Mouse (Mus musculus) left cerebral cortex, postnatal 25 days (tissue): ENCODE results near the gene Ldlrad1. TPM values are rescaled to one million over a fixed set of nuclear protein-coding genes. Genes with fewer than 3 reads are reported as not detected.

Experiments
- DNase-seq, 2 experiments: peaks; one replicate each; pipeline ENCODE4 v3.0.0; 2022; ENCODE audit warnings: low spot score in 2 of 2, mixed read lengths in 1 of 2
- intact Hi-C: fragments of 180-260 bp; cut with DNase I; formaldehyde crosslinking; loops from one replicate; pipeline ENCODE4 v1.15.1; 2025
- total RNA-seq, 2 experiments: library from RNA; stranded (reverse); gene quantifications; 2 replicates each; pipeline ENCODE4 v1.2.3; 2021

Ldlrad1 gene
- total RNA-seq, 2 experiments from 2014 or later: not detected

DNA sequence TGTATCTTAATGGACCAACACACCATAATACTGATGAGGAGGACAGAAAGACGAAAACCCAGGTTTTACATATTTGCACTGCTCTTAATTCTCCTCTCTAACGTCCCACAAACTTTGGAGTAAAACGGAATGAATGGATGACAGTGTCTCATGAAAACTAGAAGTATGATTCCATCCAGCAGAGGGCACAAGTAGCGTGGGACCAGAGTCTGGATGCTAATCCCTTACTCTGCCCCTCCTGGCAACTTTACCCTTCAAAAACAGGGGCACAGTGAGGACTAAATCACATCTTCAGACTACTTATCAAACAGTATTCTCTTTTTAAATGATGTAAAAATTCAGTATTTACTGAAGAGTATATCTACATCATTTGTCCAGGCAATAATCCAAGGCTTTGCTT lies 41.5 kb downstream of the Ldlrad1 start:
- intact Hi-C loops: loop anchor here (10.0 kb wide), 1 partner anchor 404 kb away; no protein-coding TSS in a partner anchor
- DNase-seq: peak; percentile 50 to 65

DNA sequence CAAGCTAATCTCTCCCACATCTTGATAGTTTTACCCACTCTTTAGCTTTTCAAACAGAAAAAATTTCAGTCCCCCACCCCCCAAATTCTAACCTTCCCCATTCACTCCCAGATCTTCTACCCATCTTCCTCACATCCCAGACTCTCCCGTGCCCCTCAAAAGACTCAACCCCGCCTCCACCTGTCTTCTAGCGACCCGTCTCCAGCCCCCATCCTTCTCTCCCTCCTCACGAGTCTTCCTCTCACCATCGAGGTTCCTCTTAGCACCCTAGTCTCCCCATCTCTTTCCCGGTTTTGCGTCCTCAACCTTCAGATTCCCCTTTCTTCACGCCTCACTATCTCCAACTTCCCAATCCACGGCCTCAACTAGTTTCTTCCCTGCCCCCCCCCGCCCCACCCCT lies 43.5 kb downstream of the Ldlrad1 start:
- intact Hi-C loops: loop anchor here (10.0 kb wide), 1 partner anchor 402 kb away; no protein-coding TSS in a partner anchor
- DNase-seq: no peak

DNA sequence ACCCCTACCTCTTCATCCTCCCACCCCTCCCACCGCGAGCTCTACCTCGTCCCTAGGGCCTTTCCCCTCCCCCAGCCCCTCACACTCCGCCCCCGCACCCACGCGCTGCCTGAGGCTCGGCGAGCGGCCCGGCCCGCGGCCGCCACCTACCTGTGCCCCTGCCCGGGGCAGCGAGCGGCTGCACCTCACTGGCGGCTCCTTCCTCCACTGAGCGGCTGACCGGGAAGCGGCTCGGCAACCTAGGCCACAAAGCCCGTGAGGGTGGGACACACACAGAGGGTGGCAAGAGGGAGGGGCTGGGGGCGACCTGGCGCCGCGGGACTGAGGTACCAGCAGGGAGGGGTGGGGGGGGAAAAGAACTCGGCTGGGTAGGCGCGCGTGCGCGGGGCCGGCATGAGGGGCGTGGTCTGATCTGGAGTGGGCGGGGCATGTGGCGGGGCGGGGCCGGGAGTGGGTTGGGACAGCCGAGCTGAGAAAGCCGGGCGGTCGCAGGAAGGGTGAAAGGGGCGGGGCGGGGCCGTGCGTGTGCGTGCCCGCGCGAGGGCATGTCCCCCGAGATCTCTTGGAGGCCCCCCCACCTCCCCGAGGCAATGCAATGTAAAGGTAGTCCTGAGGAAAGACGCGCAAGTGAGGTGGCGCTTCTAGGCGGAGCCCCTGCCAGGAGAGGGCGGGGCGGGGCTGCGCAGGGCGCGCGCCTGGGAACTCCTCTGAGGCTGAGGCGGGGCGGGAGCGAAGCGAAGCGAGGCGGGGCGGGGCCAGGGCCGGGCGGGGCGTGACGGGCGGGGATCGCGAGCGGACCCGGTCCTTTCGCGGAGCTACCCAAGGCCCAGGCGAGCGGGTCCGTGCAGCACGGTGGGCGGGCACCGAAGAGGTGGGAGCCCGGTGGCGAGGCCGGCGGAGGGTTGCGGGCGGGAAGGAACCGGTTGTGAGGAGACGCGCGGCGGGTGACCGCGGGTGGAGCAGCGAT lies 44.4 kb downstream of the Ldlrad1 start, which contains the start of the genes Lrrc42 and Hspb11:
TSS of gene Lrrc42 (minus strand) at position 408 of the 967 bp plus-strand sequence.
TSS of gene Hspb11 (plus strand) at position 469 of the 967 bp plus-strand sequence.
- intact Hi-C loops: loop anchor here (1.0 to 10.0 kb wide), 2 partner anchors 61 to 401 kb away; partner anchors contain the start of gene Yipf1
- DNase-seq: peak; percentile 92 to 95

DNA sequence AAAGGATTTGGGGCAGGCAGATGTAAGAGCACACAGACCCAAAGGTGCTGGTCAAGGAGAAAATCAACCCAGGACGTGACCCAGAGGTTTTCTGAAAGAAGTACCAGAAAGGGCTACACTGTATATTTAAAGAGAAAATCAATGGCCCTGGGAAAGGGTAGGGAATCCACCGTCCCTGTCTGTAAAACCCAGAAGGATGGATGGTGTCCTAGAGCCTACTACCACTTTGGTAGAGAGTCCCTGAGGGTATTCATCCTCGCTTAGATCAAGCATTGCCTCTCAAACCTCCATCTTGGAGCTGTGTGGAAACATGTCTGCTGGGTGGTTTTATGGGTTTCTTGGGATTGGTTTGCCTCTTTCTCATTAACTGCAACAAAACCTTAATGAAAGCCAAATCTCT lies 45.4 kb downstream of the Ldlrad1 start:
- DNase-seq: no peak
- intact Hi-C loops: loop anchor here (10.0 kb wide), 1 partner anchor 400 kb away; no protein-coding TSS in a partner anchor

DNA sequence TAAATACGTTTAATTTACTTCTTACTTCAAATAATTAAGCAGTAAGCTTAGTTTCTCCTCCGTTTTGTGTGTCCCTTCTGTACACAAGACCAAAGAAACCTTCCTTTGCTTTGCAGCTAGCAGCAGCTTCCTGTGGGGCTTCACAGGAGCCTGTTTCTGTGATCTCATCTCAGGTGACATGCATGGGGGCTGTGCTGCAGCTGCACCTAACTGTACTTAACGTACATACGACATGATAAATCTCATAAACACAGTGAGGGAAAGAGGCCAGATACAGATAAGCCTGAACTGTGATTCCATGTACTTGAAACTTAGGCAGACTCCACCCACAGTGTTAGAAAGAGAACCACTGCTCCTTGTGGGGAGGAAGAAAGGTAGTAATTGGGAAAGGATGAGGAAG lies 51.0 kb downstream of the Ldlrad1 start:
- no peak for DNase-seq
- intact Hi-C loops: no loop called here

Other genes with a start within 250 kb of the Ldlrad1 start
- 10 to 100 TPM; 61.8 to 62.8 TPM for gene Mrpl37, start 142.3 kb upstream of the Ldlrad1 start, total RNA-seq
- 1 to 10 TPM; 6.5 to 7.4 TPM for gene Cyb5rl, start 142.2 kb upstream of the Ldlrad1 start, total RNA-seq
- not detected for gene Cdcp2, start 112.3 kb upstream of the Ldlrad1 start, total RNA-seq
- gene Tmem59, start 30.8 kb upstream of the Ldlrad1 start, total RNA-seq: 100 to 1,000 TPM; 219 to 231 TPM
- 10 to 100 TPM; 17.3 to 19.0 TPM for gene Tceanc2, start 30.1 kb upstream of the Ldlrad1 start, total RNA-seq
- 10 to 100 TPM; 32.3 to 33.1 TPM for gene Lrrc42, start 44.4 kb downstream of the Ldlrad1 start, total RNA-seq
- 10 to 100 TPM; 15.9 to 20.8 TPM for gene Hspb11, start 44.4 kb downstream of the Ldlrad1 start, total RNA-seq
- gene Dio1, start 98.0 kb downstream of the Ldlrad1 start, total RNA-seq: not detected
- gene Yipf1, start 105.2 kb downstream of the Ldlrad1 start, total RNA-seq: 10 to 100 TPM; 41.3 to 44.9 TPM
- gene Ndc1, start 158.6 kb downstream of the Ldlrad1 start, total RNA-seq: 10 to 100 TPM; 12.1 to 12.2 TPM
- 1 to 10 TPM in 1 of 2 experiments, under 1 TPM in 1; 0.82 to 1.1 TPM for gene Glis1, start 225.4 kb downstream of the Ldlrad1 start, total RNA-seq